Mouse (Mus musculus): ENCODE data around the gene Gbe1.

DNA sequence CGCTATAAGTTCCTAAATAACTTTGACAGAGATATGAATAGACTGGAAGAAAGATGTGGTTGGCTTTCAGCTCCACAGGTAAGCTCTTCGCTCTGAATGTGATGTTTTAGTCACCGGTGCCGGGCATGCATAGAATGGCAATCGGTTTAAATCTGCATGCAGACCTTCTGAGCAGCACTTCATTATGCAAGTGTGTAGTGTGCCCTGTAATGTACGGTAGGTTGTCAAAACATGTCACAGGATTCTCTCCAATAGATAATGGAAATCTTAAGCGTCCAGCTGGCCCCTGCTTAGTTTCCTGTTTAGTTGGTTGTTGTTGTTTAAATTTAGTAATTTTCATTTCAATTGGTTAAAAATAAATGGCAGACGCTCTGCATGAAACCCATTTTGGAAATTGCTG is 213.5 kb downstream of the Gbe1 start:
- TF ChIP-seq CTCF (IDR thresholded peaks at IDR 0.05; ENCODE audit: extremely low read depth, insufficient read depth, insufficient read length, insufficient replicate concordance) (no peak), POLR2A (IDR thresholded peaks at IDR 0.05; ENCODE audit: low read depth, low read length) (no peak)
